Mouse (Mus musculus) liver, adult 2 months (tissue): ENCODE measurements at regions not wholly inside any gene's neighbourhood (a gene's known extent, or its start where the extent isn't known, plus 50 kb on each side); places are given as distances from the start of the nearest gene placed in this dataset.

Source experiments
- DNase-seq: peaks from one replicate; pipeline ENCODE4 v3.0.0-alpha.2; 2011; ENCODE audit warnings: low read depth, low spot score; ENCODE audit errors: extremely low read depth
- H3K27ac ChIP-seq: fragments of 200-500 bp; replicated peaks from 2 replicates; pipeline ENCODE4 v1.5.1; 2012; ENCODE audit warnings: low read depth, mild to moderate bottlenecking, control low read depth, inconsistent platforms, low read length; ENCODE audit not compliant: insufficient read depth
- H3K27me3 ChIP-seq: fragments of 200-500 bp; 2 replicates; pipeline ENCODE4 v1.6.1; 2012; ENCODE audit warnings: mild to moderate bottlenecking, moderate library complexity, low read length, inconsistent platforms; ENCODE audit not compliant: control insufficient read depth, insufficient read depth
- H3K36me3 ChIP-seq: fragments of 200-500 bp; 2 replicates; pipeline ENCODE4 v1.6.1; 2012; ENCODE audit warnings: low read length, inconsistent platforms; ENCODE audit not compliant: control insufficient read depth, insufficient read depth
- H3K4me1 ChIP-seq: fragments of 200-500 bp; 2 replicates; pipeline ENCODE4 v1.6.1; 2011; ENCODE audit warnings: low read length; ENCODE audit not compliant: control insufficient read depth, insufficient read depth
- H3K4me3 ChIP-seq: fragments of 200-500 bp; 2 replicates; pipeline ENCODE4 v1.5.1; 2011; ENCODE audit warnings: low read depth, mild to moderate bottlenecking, control low read depth, low read length, moderate library complexity; ENCODE audit not compliant: insufficient read depth
- H3K79me2 ChIP-seq: fragments of 200-500 bp; 2 replicates; pipeline ENCODE4 v1.6.1; 2012; ENCODE audit warnings: inconsistent platforms, mild to moderate bottlenecking, low read length, moderate library complexity; ENCODE audit not compliant: control insufficient read depth, insufficient read depth
- H3K9ac ChIP-seq: fragments of 200-500 bp; 2 replicates; pipeline ENCODE4 v1.6.1; 2012; ENCODE audit warnings: low read depth, mild to moderate bottlenecking, control low read depth, inconsistent platforms, low read length
- CTCF ChIP-seq: fragments of 200-500 bp; IDR thresholded peaks from 2 replicates; pipeline ENCODE4 v1.5.1; 2011; ENCODE audit warnings: low read depth, low read length, control low read depth
- POLR2A ChIP-seq: fragments of 200-500 bp; IDR thresholded peaks from 2 replicates; pipeline ENCODE4 v1.6.1; 2011; ENCODE audit warnings: low read length, control low read depth; ENCODE audit not compliant: insufficient read depth; ENCODE audit errors: extremely low read depth
- WGBS: fragments of 180-500 bp; shearing (Covaris S2); methylation state at CpG from one replicate; pipeline ENCODE4 v1.1.7; 2018; 5-methylcytosine and 5-hydroxymethylcytosine counted together

DNA sequence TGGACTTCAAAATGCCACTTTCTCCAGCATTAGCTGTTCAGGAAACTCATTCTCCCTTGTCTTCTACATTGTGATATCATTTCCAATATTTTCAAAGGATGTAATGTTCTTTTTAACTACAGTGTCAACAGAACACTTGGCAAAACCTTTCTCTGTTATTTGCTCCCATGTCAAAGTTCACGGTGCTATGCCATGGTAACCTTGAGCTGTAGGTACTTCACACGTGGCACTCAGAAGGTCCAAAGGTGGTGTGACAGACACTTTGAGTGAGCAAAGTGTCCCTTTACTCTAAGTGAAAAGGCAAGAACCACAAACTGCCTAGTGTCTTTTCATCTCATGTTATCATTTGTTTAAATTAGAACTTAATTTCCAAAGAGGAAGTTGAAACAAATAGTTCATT, 53.3 kb upstream of the Tram2 start:
- Histone ChIP-seq H3K27ac (no peak overlapping the region), H3K9ac (no peak overlapping the region), H3K27me3 (no peaks in the 10 kb centered on the region), H3K36me3 (no peaks in the 10 kb centered on the region), H3K4me3 (no peak overlapping the region), H3K79me2 (no peaks in the 10 kb centered on the region), H3K4me1 (peaks cover 8% of the 10 kb centered on the region; the same call in 1 of the 2 replicates)
- 19% methylated on average over 2 of the region's 2 CpGs for WGBS
- TF ChIP-seq CTCF = no peak
- no peak for TF ChIP-seq POLR2A
- peak; percentile 100 for DNase-seq

DNA sequence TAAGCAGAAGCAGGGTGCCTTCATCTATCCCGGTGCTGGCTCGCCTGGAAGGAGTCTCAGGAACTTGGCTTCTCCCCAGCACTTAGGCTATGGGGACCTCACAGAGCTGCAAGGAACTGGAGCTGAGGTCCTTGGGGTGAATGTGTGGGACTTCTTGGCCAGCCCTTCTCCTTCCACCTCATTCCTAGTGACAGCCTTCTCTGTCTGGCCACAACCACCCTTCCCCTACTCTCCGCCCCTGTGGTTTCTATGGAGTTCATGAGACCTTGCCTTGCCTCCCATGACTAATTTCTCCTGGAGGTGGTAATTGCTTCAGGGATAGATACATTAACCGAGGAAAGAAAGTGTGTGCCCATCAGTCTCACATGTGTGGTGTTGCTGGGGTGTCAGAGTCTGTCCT, 67.9 kb upstream of the Tram2 start:
- H3K4me1 ChIP-seq = no peaks in the 10 kb centered on the region
- no peak overlapping the region for H3K27ac ChIP-seq
- no peaks in the 10 kb centered on the region for H3K27me3 ChIP-seq
- WGBS = 82% methylated on average over 4 of the region's 4 CpGs
- no peak for DNase-seq
- no peak for TF ChIP-seq POLR2A
- no peak for TF ChIP-seq CTCF
- no peaks in the 10 kb centered on the region for H3K36me3 ChIP-seq
- no peak overlapping the region for H3K9ac ChIP-seq
- no peaks in the 10 kb centered on the region for H3K79me2 ChIP-seq
- no peak overlapping the region for H3K4me3 ChIP-seq

DNA sequence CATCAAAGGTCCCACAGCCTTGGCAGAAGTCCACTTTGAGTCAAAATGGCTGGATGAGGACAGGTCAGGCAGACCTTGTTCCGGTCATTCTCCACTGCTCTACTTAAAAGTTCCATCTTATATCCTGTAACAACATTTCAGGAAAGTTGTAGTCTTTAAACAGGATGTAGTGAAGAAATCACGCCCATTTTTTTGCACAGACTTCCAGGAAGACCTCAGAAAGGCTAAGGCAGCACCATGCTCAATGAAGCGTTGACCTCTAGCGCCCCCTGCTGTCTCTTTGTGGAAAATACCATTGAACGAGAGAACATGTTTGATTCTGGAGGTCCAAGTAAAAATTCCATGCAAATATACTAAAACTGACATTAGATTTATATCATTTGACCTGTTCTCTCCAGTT, 56.6 kb upstream of the Tmem14a start:
- peak; percentile 51 for DNase-seq
- H3K27ac ChIP-seq = no peak overlapping the region
- no peaks in the 10 kb centered on the region for H3K27me3 ChIP-seq
- peaks cover 4% of the 10 kb centered on the region for H3K4me1 ChIP-seq
- no peak for TF ChIP-seq POLR2A
- TF ChIP-seq CTCF = peak; percentile 77
- no peak overlapping the region for H3K4me3 ChIP-seq
- H3K79me2 ChIP-seq = no peaks in the 10 kb centered on the region
- no peak overlapping the region for H3K9ac ChIP-seq
- H3K36me3 ChIP-seq = no peaks in the 10 kb centered on the region
- WGBS = 12% methylated on average over 5 of the region's 5 CpGs

DNA sequence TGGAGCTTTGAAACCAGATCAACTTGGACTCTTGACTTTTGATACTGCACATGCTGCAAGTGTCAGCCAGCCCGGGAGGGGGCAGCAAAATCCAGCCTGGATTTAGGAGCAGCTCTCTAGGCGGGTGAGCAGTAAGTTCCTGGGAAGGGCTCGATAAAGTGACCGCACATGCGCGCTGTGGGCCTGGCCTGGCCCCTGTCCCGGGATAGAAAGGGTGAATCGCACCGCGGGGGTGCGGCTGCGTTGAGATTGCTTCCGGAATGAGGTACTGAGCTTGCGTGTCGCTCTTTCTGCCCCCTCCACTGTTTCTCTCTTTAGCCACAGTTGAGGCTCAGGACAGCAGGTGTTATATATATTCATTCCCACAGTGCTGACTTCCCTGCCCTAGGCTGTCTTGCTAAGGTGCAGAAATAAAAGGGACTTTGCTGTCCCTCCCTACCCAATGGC, 52.1 kb upstream of the Tmem14a start:
- under 1% methylated on average over 15 of the region's 15 CpGs for WGBS
- DNase-seq = peak; percentile 82
- peak; percentile 95 for TF ChIP-seq CTCF
- TF ChIP-seq POLR2A = no peak
- Histone ChIP-seq H3K36me3 (no peaks in the 10 kb centered on the region), H3K4me3 (peak overlapping the region; percentile 48), H3K9ac (peak overlapping the region; percentile 35), H3K79me2 (no peaks in the 10 kb centered on the region), H3K27ac (no peak overlapping the region), H3K4me1 (peaks cover 4% of the 10 kb centered on the region), H3K27me3 (no peaks in the 10 kb centered on the region)

DNA sequence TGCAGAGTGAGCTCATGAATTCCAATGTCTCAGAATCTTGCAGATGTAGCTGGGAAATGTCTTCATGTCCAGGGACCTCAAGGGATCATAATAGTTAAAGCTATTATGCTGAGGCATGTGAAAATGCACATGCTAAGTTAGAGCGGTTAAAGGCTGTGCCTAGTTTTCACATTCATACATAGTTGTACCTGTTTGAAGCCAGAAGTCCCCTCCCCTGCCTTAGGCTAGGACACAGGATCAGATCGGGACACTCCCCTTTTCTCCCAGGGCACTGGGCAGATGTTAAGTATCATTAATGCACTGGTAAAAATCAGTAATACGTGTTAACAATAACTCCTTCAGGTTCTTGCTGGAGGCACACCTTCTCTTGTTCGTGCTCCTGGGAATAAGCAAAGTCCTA, 51.6 kb upstream of the Tmem14a start:
- Histone ChIP-seq H3K27ac (no peak overlapping the region), H3K4me3 (peak overlapping the region; percentile 48; the same call in 1 of the 2 replicates), H3K79me2 (no peaks in the 10 kb centered on the region), H3K27me3 (no peaks in the 10 kb centered on the region), H3K9ac (peak overlapping the region; percentile 35; the same call in 1 of the 2 replicates), H3K4me1 (peaks cover 3% of the 10 kb centered on the region; the same call in 1 of the 2 replicates), H3K36me3 (no peaks in the 10 kb centered on the region)
- WGBS = 76% methylated on average over 4 of the region's 4 CpGs
- no peak for DNase-seq
- TF ChIP-seq CTCF = no peak
- TF ChIP-seq POLR2A = no peak
